Comparison of ENCODE assay signal across 8 mouse cellular contexts in the genomic region with DNA sequence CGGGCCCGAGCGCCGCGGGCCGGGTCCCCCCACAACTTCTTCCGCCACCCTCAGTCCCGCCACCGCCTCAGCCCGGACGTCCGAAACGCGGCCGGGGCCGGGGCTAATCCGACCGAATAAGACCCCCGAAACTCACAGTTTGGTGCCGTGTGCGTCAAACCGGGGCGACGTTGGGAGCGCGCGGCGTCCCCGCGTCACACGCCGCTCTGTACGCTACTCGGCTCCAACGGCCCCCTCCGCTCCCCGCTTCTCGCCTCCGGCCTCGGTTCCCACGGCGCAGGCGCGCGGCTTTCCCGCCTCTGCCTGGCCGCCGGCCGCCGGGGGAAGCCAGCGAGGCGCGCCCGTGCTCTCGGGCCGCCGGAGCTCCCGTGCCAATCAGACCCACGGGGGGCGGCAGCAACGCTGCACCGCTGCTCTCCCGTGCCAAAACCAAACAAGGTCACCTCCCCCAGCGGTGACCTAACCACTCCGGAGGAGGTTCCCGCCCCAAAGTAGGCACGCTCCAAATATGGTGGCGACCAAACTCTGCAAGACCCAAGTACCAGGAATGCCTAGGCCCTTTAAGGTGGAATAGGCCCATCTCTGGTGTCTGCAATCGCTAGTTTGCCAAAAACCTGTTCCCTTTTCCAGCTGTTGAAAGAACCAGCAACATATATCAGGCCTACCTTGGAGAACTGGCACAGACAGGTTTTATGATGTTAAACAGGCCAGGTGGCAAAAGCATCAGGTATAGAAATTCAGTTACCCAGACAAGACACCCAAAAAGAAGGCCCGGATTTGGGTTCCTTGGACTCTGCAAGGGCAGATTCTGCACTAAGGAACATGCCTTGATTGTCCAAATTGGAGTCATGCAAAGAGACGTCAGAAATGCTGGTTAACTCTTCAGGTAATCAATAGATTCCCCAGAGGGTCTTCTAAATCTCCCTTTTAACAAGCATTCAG. TPM values are rescaled to one million over a fixed set of nuclear protein-coding genes. Genes with fewer than 3 reads are reported as not detected.
DNase-seq lines count a peak whose midpoint lies in the region; ATAC-seq and TF ChIP-seq lines count a peak whose summit lies in the region.

A gene (minus strand): TSS at position 892 of the 942 bp plus-strand sequence.

- H3K9me3 ChIP-seq in embryonic facial prominence, embryonic 15.5 days (replicated peaks), result no peaks in the 10 kb centered on the region
- H3K9me3 ChIP-seq in kidney, embryonic 15.5 days (replicated peaks), result no peaks in the 10 kb centered on the region

- WGBS in bone marrow, adult 2 months, result 3% methylated on average over 71 of the region's 71 CpGs
- WGBS in embryonic facial prominence, embryonic 15.5 days, result 1% methylated on average over 71 of the region's 71 CpGs
- WGBS in kidney, embryonic 15.5 days, result 3% methylated on average over 71 of the region's 71 CpGs

- ATAC-seq in embryonic facial prominence, embryonic 15.5 days (ENCODE audit: insufficient number of reproducible peaks, low FRiP score, low TSS enrichment, low read depth), result peak; percentile 91
- ATAC-seq in kidney, embryonic 15.5 days (replicated peaks; ENCODE audit: low FRiP score), result peak; percentile 94
- ATAC-seq in monocyte, adult 5-6 weeks (replicated peaks; ENCODE audit: insufficient number of reproducible peaks, low FRiP score, low TSS enrichment, poor library complexity, severe bottlenecking), result peak; percentile 89

- H3K36me3 ChIP-seq in embryonic facial prominence, embryonic 15.5 days, result no peaks in the 10 kb centered on the region
- peaks cover 8% of the 10 kb centered on the region; the same call in 1 of the 2 replicates for H3K36me3 ChIP-seq in kidney, embryonic 15.5 days

- no peaks in the 10 kb centered on the region for H3K27me3 ChIP-seq in embryonic facial prominence, embryonic 15.5 days
- H3K27me3 ChIP-seq in kidney, embryonic 15.5 days, result no peaks in the 10 kb centered on the region

- H3K4me3 ChIP-seq in bone marrow, adult 2 months (replicated peaks; ENCODE audit: control insufficient read depth, low read depth, low read length), result peak within 1 kb of the TSS; percentile 91
- peak within 1 kb of the TSS; percentile 86 for H3K4me3 ChIP-seq in embryonic facial prominence, embryonic 15.5 days (replicated peaks)
- peak within 1 kb of the TSS; percentile 79 for H3K4me3 ChIP-seq in kidney, embryonic 15.5 days (replicated peaks)

- peak; percentile 91 for DNase-seq in 416B (ENCODE audit: low read depth)
- DNase-seq in heart, adult 9 months (ENCODE audit: low spot score in 2 of 2), result peak; percentile 88 to 90
- peak; percentile 87 for DNase-seq in liver
- peak; percentile 84 to 92 for DNase-seq in spleen, postnatal 4 days (ENCODE audit: low spot score in 2 of 2)

- H3K9ac ChIP-seq in embryonic facial prominence, embryonic 15.5 days, result peak within 1 kb of the TSS; percentile 89
- H3K9ac ChIP-seq in kidney, embryonic 15.5 days, result peak within 1 kb of the TSS; percentile 95

- peak; percentile 58; the same call in 1 of the 2 replicates for TF ChIP-seq POLR2A in bone marrow, adult 2 months (IDR thresholded peaks at IDR 0.05; ENCODE audit: borderline replicate concordance, control insufficient read depth, low read depth, low read length)

- peak within 1 kb of the TSS; percentile 58 for H3K4me2 ChIP-seq in embryonic facial prominence, embryonic 15.5 days (replicated peaks)
- H3K4me2 ChIP-seq in kidney, embryonic 15.5 days, result peak within 1 kb of the TSS; percentile 68

- peak within 1 kb of the TSS; percentile 94 for H3K27ac ChIP-seq in bone marrow, adult 2 months (ENCODE audit: control insufficient read depth, insufficient read depth, low read depth, low read length, poor library complexity)
- peak within 1 kb of the TSS; percentile 99 for H3K27ac ChIP-seq in embryonic facial prominence, embryonic 15.5 days (replicated peaks)
- peak within 1 kb of the TSS; percentile 99 for H3K27ac ChIP-seq in kidney, embryonic 15.5 days

- no peak for TF ChIP-seq CTCF in bone marrow, adult 2 months (IDR thresholded peaks at IDR 0.05; ENCODE audit: control insufficient read depth, insufficient read depth, low read length)

- no peaks in the 10 kb centered on the region; the same call in 1 of the 2 replicates for H3K4me1 ChIP-seq in bone marrow, adult 2 months (ENCODE audit: control insufficient read depth, insufficient read depth, low read length)
- H3K4me1 ChIP-seq in embryonic facial prominence, embryonic 15.5 days, result peaks cover 9% of the 10 kb centered on the region
- H3K4me1 ChIP-seq in kidney, embryonic 15.5 days, result peaks cover 18% of the 10 kb centered on the region

RNA-seq across cellular contexts. Expression of the gene that starts here (rescaled TPM):
- polyA plus RNA-seq in bone marrow, adult 2 months (2011; ENCODE audit: insufficient read depth, insufficient read length, low replicate concordance, missing spikeins), result 16.5 and 29.5 TPM in 2 replicates
- polyA plus RNA-seq in embryonic facial prominence, embryonic 15.5 days (2015; fragmentation: Nextera tagmentation; extraction: Ambion mirVana), result 57.1 and 66.6 TPM in 2 replicates
- polyA plus RNA-seq in kidney, embryonic 15.5 days (2015; fragmentation: Nextera tagmentation; extraction: Ambion mirVana), result 61.0 and 63.7 TPM in 2 replicates
- 63.1 to 121 TPM (median 75.7 TPM) in 3 replicates for total RNA-seq in monocyte, adult 5-6 weeks (2017)

Comparison
In these comparisons a context has a peak if more than half of its experiments do, and no peak if none do; other contexts are left out.
1. Peak in every context shown above with its lines: DNase-seq, ATAC-seq, H3K4me3 ChIP-seq and H3K27ac ChIP-seq.